Mouse (Mus musculus) embryo, embryonic 10 days (tissue): ENCODE results near the gene Grik5.

Experiments used
- DNase-seq: peaks from one replicate; pipeline ENCODE4 v3.0.0-alpha.2; 2015; ENCODE audit warnings: low spot score

Grik5 gene

GRCm38 (mm10) chr7:25071979-25072715 is at the start of gene Grik5, which contains the start of gene Zfp574:
Gene Grik5, minus strand, starts transcription at chr7:25072346.
Gene Zfp574, plus strand, starts transcription at chr7:25072567.
- peak; percentile 46 for DNase-seq

GRCm38 (mm10) chr7:25121240-25121786 is 49.2 kb upstream of the Grik5 start:
- no peak for DNase-seq

GRCm38 (mm10) chr7:25120061-25120834 is 48.1 kb upstream of the Grik5 start:
- DNase-seq, result no peak

GRCm38 (mm10) chr7:25112956-25113603 is 40.9 kb upstream of the Grik5 start:
- no peak for DNase-seq

GRCm38 (mm10) chr7:25112178-25112955 is 40.2 kb upstream of the Grik5 start:
- no peak for DNase-seq

GRCm38 (mm10) chr7:25110336-25110735 is 38.2 kb upstream of the Grik5 start:
- no peak for DNase-seq

- DNase-seq, result no peak
These were observed 37.2 kb upstream of the Grik5 start for GRCm38 (mm10) chr7:25109355-25109754.

GRCm38 (mm10) chr7:25106790-25107502 is 34.8 kb upstream of the Grik5 start:
- no peak for DNase-seq

GRCm38 (mm10) chr7:25105411-25106160 is 33.4 kb upstream of the Grik5 start:
- DNase-seq, result peak; percentile 84

- DNase-seq, result no peak
These were observed 27.4 kb upstream of the Grik5 start for GRCm38 (mm10) chr7:25099581-25099980.

GRCm38 (mm10) chr7:25098169-25098568 is 26.0 kb upstream of the Grik5 start:
- DNase-seq, result no peak

GRCm38 (mm10) chr7:25089875-25090274 is 17.7 kb upstream of the Grik5 start:
- DNase-seq, result peak; percentile 51

GRCm38 (mm10) chr7:25088968-25089367 is 16.8 kb upstream of the Grik5 start:
- DNase-seq, result no peak

GRCm38 (mm10) chr7:25088531-25088930 is 16.4 kb upstream of the Grik5 start:
- DNase-seq, result peak; percentile 82

GRCm38 (mm10) chr7:25087972-25088371 is 15.8 kb upstream of the Grik5 start:
- no peak for DNase-seq

- DNase-seq, result peak; percentile 37
These were observed 15.2 kb upstream of the Grik5 start for GRCm38 (mm10) chr7:25087256-25087912.

GRCm38 (mm10) chr7:25086656-25087055 is 14.5 kb upstream of the Grik5 start:
- no peak for DNase-seq

- DNase-seq, result no peak
These were observed 12.5 kb upstream of the Grik5 start for GRCm38 (mm10) chr7:25084621-25085020.

- DNase-seq, result peak; percentile 66
These were observed 10.4 kb upstream of the Grik5 start for GRCm38 (mm10) chr7:25082510-25082909.

- DNase-seq, result no peak
These were observed 8.3 kb upstream of the Grik5 start for GRCm38 (mm10) chr7:25080431-25080830.
